Mouse (Mus musculus) hindbrain, embryonic 10.5 days (tissue): Measurements from ENCODE around the gene Tgm1. TPM values are rescaled to one million over a fixed set of nuclear protein-coding genes. Genes with fewer than 3 reads are reported as not detected.

ENCODE experiments used
- DNase-seq: peaks from one replicate; pipeline ENCODE4 v3.0.0-alpha.2; 2017; ENCODE audit warnings: low spot score
- H3K27ac ChIP-seq: fragments of 300-500 bp; sonication (generic); 2 replicates; pipeline ENCODE4 v1.5.1; 2016; ENCODE audit warnings: mild to moderate bottlenecking, moderate library complexity
- H3K27me3 ChIP-seq: fragments of 300-500 bp; sonication (generic); 2 replicates; pipeline ENCODE4 v1.6.1; 2016; ENCODE audit warnings: mild to moderate bottlenecking; ENCODE audit not compliant: poor library complexity, insufficient read depth, severe bottlenecking
- H3K36me3 ChIP-seq: fragments of 300-500 bp; sonication (generic); 2 replicates; pipeline ENCODE4 v1.6.1; 2016; ENCODE audit warnings: mild to moderate bottlenecking, moderate library complexity
- H3K4me1 ChIP-seq: fragments of 300-500 bp; sonication (generic); replicated peaks from 2 replicates; pipeline ENCODE4 v1.6.1; 2016; ENCODE audit warnings: mild to moderate bottlenecking
- H3K4me3 ChIP-seq: fragments of 300-500 bp; sonication (generic); 2 replicates; pipeline ENCODE4 v1.5.1; 2016; ENCODE audit warnings: mild to moderate bottlenecking, moderate library complexity
- H3K9me3 ChIP-seq: fragments of 300-500 bp; sonication (generic); 2 replicates; pipeline ENCODE4 v1.6.1; 2016; ENCODE audit warnings: mild to moderate bottlenecking, moderate library complexity
- WGBS: fragments of 180-500 bp; shearing (Covaris S2); methylation state at CpG from one replicate; pipeline ENCODE4 v1.1.7; 2016; 5-methylcytosine and 5-hydroxymethylcytosine counted together
- polyA plus RNA-seq: library from polyadenylated mRNA; unstranded; fragments of >200 nt; fragmentation: Nextera tagmentation; extraction: Ambion mirVana; gene quantifications from 2 replicates; pipeline ENCODE4 v1.2.1, GENCODE M21; 2016

Tgm1 gene
- polyA plus RNA-seq, 1 experiment from 2014 or later: 0.81 TPM

DNA sequence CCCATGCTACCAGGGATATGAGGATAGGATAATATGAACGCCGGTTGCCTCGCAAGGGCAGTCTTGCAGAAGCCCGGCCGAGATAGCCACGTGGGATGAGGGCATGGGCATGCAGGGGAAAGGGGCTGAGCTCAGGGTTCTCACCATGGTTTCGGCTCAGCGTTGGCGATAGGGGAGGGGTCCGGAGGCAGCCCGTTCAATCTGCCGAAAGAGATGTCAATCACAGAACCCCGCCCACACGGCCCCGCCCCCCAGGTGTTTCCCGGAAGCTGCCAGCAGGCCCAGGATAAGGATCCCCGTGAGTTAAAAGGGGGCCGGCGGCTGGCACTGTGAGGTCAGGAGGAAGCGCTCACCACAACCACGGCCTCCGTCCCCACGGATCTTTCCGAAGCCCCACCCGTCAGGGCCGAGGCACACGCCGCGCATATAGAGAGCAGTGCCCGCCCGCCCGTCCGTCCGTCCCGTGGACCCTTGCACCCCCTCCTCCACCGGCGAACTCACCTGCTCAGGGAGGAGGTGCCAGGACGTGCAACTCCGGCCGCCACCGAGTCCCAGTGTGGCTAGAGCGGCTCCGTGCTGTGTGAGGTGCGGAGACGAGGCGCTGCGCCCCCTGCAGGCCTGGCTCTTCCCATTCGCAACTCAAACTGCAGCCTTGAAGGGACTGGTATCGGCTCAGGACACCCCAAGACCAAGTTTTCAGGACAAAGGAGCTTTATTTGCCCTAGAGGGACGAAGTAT, 8.1 kb upstream of the Tgm1 start, which contains the start of gene Rabggta:
Gene Rabggta, minus strand, starts transcription at position 564 of the 738 bp plus-strand sequence.
- Histone ChIP-seq H3K4me1 (peaks cover 16% of the 10 kb centered on the region), H3K9me3 (no peaks in the 10 kb centered on the region), H3K27ac (peak within 1 kb of the TSS; percentile 94), H3K4me3 (peak within 1 kb of the TSS; percentile 87), H3K36me3 (peaks cover 35% of the 10 kb centered on the region), H3K27me3 (no peaks in the 10 kb centered on the region)
- DNase-seq: peak; percentile 93
- under 1% methylated on average over 50 of the region's 50 CpGs for WGBS

DNA sequence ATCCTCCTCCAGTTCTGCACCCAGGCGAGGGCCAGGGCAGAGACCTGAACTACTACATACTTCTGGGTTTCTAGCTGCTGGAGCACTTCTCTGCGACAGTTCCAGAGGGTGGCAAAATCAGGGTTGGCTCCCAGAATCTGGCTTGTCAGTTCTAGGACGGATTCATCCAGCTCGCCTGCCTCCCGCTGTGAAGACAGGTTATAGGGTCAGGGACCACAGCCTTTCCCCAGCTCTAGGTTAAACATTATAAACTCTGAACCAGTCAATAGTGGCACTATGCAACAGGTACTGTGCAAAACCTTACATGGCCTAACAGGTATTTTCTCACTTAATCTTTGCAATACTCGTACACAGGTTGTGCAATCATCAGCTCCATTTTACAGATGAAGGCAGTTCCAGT, 7.3 kb upstream of the Tgm1 start:
- no peaks in the 10 kb centered on the region for H3K27me3 ChIP-seq
- H3K36me3 ChIP-seq: peaks cover 43% of the 10 kb centered on the region
- H3K27ac ChIP-seq: no peak overlapping the region
- no peak for DNase-seq
- 69% methylated on average over 6 of the region's 6 CpGs for WGBS
- no peaks in the 10 kb centered on the region for H3K9me3 ChIP-seq
- H3K4me3 ChIP-seq: peak overlapping the region; percentile 87
- H3K4me1 ChIP-seq: peaks cover 16% of the 10 kb centered on the region

GRCm38 (mm10) chr14:55720666-55721065, 6.9 kb upstream of the Tgm1 start:
- Histone ChIP-seq H3K9me3 (no peaks in the 10 kb centered on the region), H3K4me1 (peaks cover 16% of the 10 kb centered on the region), H3K27ac (no peak overlapping the region), H3K4me3 (peak overlapping the region; percentile 87; the same call in 1 of the 2 replicates), H3K27me3 (no peaks in the 10 kb centered on the region), H3K36me3 (peaks cover 45% of the 10 kb centered on the region)
- no peak for DNase-seq
- 94% methylated on average over 12 of the region's 12 CpGs for WGBS

DNA sequence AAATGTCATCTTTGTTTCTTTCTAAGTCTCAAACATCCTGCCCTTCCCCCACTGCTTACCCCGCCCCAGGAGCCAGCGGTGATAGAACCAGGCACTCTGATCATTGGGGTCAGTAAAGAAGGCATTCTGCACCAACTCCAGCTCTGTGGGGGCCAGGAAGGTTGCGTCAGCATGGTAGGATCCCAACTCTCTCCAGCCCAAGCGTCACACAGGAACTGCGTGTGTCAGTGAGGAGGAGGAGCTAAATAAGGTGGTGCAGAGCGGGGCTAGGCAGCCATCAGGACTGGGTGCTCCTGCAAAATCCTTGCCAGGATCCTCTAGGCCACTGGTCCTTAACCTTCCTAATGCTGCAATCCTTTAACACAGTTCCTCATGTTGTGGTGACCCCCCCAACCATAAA, 6.0 kb upstream of the Tgm1 start:
- H3K9me3 ChIP-seq: no peaks in the 10 kb centered on the region
- H3K36me3 ChIP-seq: peaks cover 45% of the 10 kb centered on the region
- DNase-seq: no peak
- no peak overlapping the region for H3K27ac ChIP-seq
- no peaks in the 10 kb centered on the region for H3K27me3 ChIP-seq
- WGBS: 90% methylated on average over 6 of the region's 6 CpGs
- H3K4me1 ChIP-seq: peaks cover 16% of the 10 kb centered on the region
- H3K4me3 ChIP-seq: no peak overlapping the region

DNA sequence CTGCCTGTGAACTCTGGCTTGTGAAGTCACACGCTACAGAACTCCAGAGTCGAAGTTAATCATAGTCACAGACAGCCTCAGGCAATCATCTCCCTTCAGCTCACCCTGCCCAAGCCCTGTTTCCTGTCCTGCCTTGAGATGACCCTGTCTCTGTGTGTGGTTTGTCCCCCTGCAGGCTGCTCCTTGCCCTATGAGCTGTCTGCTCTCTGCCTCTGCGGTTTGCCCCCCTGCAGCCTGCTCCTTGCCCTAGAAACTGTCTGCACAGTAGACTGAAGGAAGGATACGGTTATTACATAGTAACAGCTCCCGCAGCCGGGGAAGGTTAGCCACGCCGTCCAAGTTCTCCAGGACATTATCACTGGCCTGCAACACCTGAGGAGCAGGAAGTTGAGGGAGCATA, 3.2 kb upstream of the Tgm1 start:
- 69% methylated on average over 8 of the region's 8 CpGs for WGBS
- DNase-seq: no peak
- H3K4me1 ChIP-seq: peaks cover 22% of the 10 kb centered on the region
- H3K36me3 ChIP-seq: peaks cover 45% of the 10 kb centered on the region
- H3K27me3 ChIP-seq: peaks cover 24% of the 10 kb centered on the region
- no peak overlapping the region for H3K27ac ChIP-seq
- H3K4me3 ChIP-seq: no peak overlapping the region
- H3K9me3 ChIP-seq: no peaks in the 10 kb centered on the region

DNA sequence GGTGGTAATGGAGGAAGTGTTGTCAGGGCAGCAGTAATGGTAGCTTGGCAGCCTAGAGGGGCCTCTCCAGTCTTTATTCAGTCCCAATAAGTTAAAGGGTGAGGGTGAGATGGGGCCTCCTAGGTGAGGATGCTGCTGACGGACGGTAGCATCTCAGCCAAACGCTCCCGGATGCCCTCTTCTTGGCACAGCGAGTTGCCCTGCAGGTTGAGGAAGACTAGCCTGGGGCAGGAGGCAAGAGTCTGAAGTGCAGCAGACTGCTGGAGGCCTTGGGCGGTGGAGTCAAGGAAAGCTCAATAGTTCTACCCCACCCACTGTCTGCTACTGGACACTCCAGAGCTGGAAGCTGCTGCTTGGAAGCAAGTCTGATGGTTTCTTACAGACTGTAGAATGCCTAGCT, 2.5 kb upstream of the Tgm1 start:
- Histone ChIP-seq H3K9me3 (no peaks in the 10 kb centered on the region), H3K4me3 (no peak overlapping the region), H3K27me3 (peaks cover 30% of the 10 kb centered on the region), H3K4me1 (peaks cover 17% of the 10 kb centered on the region), H3K36me3 (peaks cover 45% of the 10 kb centered on the region), H3K27ac (no peak overlapping the region)
- no peak for DNase-seq
- 91% methylated on average over 6 of the region's 6 CpGs for WGBS

DNA sequence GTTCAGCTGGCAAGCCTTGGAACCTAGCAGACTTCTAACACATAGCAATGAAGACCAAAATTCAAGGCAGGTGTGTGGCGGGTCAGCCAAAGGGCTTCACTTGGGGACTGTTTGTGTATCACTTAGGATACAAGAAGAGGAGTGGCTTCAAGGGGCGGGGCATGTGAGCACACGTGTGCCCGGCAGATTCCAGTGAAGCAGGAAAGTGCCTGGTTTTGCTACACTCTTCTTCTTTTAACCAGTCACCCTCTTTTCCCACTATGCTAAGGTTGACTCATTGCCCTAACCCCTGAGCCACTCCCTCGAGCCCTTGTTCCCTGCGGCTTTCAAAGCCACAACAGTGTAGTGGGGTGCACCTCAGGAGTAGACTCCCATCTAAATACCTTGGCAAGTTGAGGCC, 1.2 kb upstream of the Tgm1 start:
- Histone ChIP-seq H3K27me3 (peaks cover 33% of the 10 kb centered on the region), H3K36me3 (peaks cover 39% of the 10 kb centered on the region), H3K4me3 (no peak overlapping the region), H3K27ac (no peak overlapping the region), H3K9me3 (no peaks in the 10 kb centered on the region), H3K4me1 (peaks cover 13% of the 10 kb centered on the region)
- 37% methylated on average over 6 of the region's 6 CpGs for WGBS
- DNase-seq: no peak

GRCm38 (mm10) chr14:55713007-55713728, 558 bp downstream of the Tgm1 start:
- H3K4me1 ChIP-seq: peaks cover 13% of the 10 kb centered on the region
- peaks cover 33% of the 10 kb centered on the region for H3K27me3 ChIP-seq
- H3K4me3 ChIP-seq: peak overlapping the region; percentile 37
- peak overlapping the region; percentile 29; the same call in 1 of the 2 replicates for H3K27ac ChIP-seq
- whole genome bisulfite sequencing: 16% methylated on average over 25 of the region's 25 CpGs
- no peak for DNase-seq
- no peaks in the 10 kb centered on the region for H3K9me3 ChIP-seq
- peaks cover 22% of the 10 kb centered on the region for H3K36me3 ChIP-seq

DNA sequence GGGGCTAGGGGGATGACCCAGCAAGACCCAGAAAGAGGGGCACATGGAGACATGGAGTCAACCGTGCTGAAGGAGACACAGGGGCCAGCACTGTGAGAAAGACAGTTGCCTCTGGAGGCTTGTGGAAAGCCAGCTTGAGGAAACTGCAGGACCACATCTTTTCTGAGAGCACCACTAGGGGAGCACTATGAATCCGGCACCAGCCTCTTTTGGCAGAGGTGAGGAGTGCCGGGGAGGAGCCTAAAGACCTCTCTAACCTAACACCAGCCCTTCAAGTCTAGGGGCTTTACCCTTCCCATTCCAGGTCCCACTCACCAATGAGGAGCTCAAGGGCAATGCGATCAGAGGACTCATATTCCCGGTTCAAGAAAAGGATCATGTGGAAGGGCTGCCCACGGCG, 1.9 kb downstream of the Tgm1 start:
- 80% methylated on average over 7 of the region's 7 CpGs for whole genome bisulfite sequencing

GRCm38 (mm10) chr14:55709509-55709908, 4.2 kb downstream of the Tgm1 start:
- H3K4me1 ChIP-seq: peaks cover 13% of the 10 kb centered on the region
- H3K27me3 ChIP-seq: peaks cover 33% of the 10 kb centered on the region
- 86% methylated on average over 4 of the region's 4 CpGs for WGBS
- H3K4me3 ChIP-seq: no peak overlapping the region
- no peaks in the 10 kb centered on the region for H3K9me3 ChIP-seq
- no peak for DNase-seq
- no peaks in the 10 kb centered on the region for H3K36me3 ChIP-seq
- no peak overlapping the region for H3K27ac ChIP-seq

More for the DNA sequence above, 1.9 kb downstream of the Tgm1 start:
- Histone ChIP-seq H3K4me1 (peaks cover 13% of the 10 kb centered on the region), H3K4me3 (no peak overlapping the region), H3K27ac (no peak overlapping the region), H3K27me3 (peaks cover 33% of the 10 kb centered on the region), H3K36me3 (peaks cover 9% of the 10 kb centered on the region), H3K9me3 (no peaks in the 10 kb centered on the region)
- DNase-seq: no peak

DNA sequence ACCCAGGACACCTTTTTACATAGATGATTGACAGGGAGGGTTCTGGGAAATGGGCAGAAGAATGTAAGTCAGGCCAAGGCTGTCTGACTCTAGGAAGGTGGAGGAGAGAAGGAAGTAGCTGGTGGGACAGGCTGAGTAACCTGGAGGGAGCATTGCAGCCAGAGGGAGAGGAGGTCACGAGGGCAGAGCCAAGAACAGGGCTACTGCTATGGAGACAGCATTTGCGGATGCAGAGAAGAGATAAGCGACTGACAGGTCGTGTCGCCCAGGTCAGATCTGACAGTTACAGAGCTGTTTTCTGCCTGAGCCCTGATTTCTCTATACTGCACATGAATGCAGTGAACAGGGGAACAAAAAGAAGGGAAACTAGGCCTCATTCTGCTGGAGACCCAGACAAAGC, 6.3 kb downstream of the Tgm1 start:
- 77% methylated on average over 5 of the region's 5 CpGs for WGBS
- Histone ChIP-seq H3K4me3 (no peak overlapping the region), H3K9me3 (no peaks in the 10 kb centered on the region), H3K36me3 (no peaks in the 10 kb centered on the region), H3K27ac (no peak overlapping the region), H3K27me3 (peaks cover 14% of the 10 kb centered on the region), H3K4me1 (no peaks in the 10 kb centered on the region)
- no peak for DNase-seq

- Histone ChIP-seq H3K27me3 (0 out of 2 replicates have a peak, but pooled peaks cover 3% of the 10 kb centered on the region), H3K27ac (no peak overlapping the region), H3K4me1 (0 out of 2 replicates have a peak, but pooled peaks cover under 1% of the 10 kb centered on the region), H3K36me3 (no peaks in the 10 kb centered on the region), H3K4me3 (no peak overlapping the region), H3K9me3 (no peaks in the 10 kb centered on the region)
- WGBS: 92% methylated on average over 8 of the region's 8 CpGs
- no peak for DNase-seq
These were observed 7.6 kb downstream of the Tgm1 start for GRCm38 (mm10) chr14:55706051-55706600.

GRCm38 (mm10) chr14:55702761-55703160, 11.0 kb downstream of the Tgm1 start:
- H3K27me3 ChIP-seq: no peaks in the 10 kb centered on the region
- DNase-seq: no peak
- H3K36me3 ChIP-seq: no peaks in the 10 kb centered on the region
- H3K27ac ChIP-seq: no peak overlapping the region
- WGBS: 69% methylated on average over 6 of the region's 6 CpGs
- no peak overlapping the region for H3K4me3 ChIP-seq
- no peaks in the 10 kb centered on the region for H3K9me3 ChIP-seq
- H3K4me1 ChIP-seq: 0 out of 2 replicates have a peak, but pooled peaks cover 2% of the 10 kb centered on the region
